Mouse (Mus musculus): ENCODE measurements around the gene Rapgef1.

The Rapgef1 gene

GRCm38 (mm10) chr2:29619484-29620300 lies at the start of gene Rapgef1:
Gene Rapgef1, plus strand, starts transcription at chr2:29619720.
- DNase-seq (ENCODE audit: inconsistent ontology term) = peak; percentile 80

DNA sequence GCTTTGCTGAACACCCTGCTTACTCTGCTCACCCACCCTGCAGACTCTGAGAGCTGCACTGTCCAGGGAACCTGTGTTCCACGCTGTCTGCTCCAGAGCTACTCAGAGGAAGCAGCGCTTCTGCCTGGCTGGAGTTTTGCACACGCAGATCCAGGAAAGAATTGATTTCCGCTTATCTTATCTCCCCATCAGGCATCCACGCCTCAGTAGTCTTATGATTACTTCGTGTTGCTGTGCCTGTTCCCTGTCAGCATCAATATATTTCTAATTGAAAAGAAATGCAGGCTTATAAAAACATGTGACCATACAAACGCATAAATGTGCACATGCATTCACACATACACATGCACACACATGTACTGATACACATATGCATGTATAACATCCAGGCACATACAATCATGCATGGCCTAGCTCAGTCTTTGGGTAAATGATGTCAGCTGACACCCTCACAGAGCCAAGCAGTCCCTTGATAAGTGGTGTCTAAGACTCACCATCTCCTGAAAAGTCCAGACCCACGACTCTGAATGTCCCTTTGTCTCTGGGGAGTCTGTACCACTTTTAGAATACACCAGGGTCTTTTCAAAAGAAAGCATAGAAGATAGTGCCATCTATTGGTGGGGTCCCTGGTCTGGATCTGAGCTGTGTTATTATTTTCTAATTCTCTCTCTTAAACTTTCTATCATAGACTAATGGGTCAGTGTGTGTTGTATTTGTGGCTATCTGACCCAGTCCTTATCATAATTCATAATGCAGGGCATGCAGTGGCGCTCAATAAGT lies 47.4 kb upstream of the Rapgef1 start:
- DNase-seq (ENCODE audit: inconsistent ontology term) = no peak

DNA sequence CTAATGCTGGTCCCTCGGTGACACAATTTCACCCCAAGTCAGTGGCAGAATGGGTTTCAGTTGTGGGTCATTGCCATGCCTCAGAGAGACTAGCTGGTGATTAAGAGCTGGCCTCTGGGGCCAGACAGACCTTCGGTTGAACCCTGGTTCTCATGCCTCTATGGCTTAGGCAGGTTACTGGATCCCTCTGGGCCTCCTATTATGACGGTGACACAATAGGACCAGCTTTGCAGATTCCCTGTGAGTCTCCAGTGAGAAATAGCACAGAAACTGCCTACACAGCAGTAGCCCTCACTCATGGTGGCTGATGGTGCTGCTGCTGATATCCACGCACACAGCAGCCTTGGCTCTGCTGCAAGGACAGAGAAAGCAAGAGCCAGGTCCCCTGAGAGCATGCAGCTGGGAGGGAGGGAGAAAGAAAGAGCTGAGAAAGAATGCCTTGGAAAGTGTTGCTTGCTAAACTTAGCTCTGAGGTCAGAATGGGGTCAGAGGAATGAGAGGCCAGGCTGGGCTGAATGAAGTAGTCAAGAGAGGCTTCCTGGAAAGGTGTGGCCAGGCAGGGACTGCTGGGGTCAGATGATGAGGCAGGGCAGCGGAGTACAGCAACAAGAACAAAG lies 46.6 kb upstream of the Rapgef1 start:
- no peak for DNase-seq (ENCODE audit: inconsistent ontology term)

- peak; percentile 76 for DNase-seq (ENCODE audit: inconsistent ontology term)
These were observed 45.9 kb upstream of the Rapgef1 start for GRCm38 (mm10) chr2:29573591-29573990.

- DNase-seq (ENCODE audit: inconsistent ontology term) = peak; percentile 5
These were observed 45.3 kb upstream of the Rapgef1 start for GRCm38 (mm10) chr2:29574187-29574586.

GRCm38 (mm10) chr2:29582415-29582814 lies 37.1 kb upstream of the Rapgef1 start:
- peak; percentile 52 for DNase-seq (ENCODE audit: inconsistent ontology term)

- DNase-seq (ENCODE audit: inconsistent ontology term) = no peak
These were observed 33.4 kb upstream of the Rapgef1 start for GRCm38 (mm10) chr2:29586017-29586702.

DNA sequence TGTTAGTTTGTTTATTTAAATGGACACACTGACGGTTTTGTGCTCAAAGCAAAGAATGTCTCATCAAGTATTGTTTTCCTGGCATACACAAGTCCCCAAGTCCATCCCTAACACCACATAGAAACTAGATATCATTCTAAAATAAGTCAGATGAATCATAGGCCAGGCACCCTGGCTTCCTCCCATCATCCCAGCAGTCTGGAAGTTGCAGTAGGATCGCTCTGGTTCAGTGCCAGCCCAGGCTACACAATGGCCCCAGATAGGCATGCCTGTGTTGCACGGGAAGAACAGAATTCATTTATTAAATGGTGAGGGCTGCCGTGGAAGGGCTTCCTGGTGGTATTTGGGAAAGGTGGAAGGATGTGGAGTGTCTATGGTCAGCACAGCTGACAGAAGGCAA lies 31.5 kb upstream of the Rapgef1 start:
- DNase-seq (ENCODE audit: inconsistent ontology term) = peak; percentile 62

- DNase-seq (ENCODE audit: inconsistent ontology term) = no peak
These were observed 30.3 kb upstream of the Rapgef1 start for GRCm38 (mm10) chr2:29589266-29589665.

DNA sequence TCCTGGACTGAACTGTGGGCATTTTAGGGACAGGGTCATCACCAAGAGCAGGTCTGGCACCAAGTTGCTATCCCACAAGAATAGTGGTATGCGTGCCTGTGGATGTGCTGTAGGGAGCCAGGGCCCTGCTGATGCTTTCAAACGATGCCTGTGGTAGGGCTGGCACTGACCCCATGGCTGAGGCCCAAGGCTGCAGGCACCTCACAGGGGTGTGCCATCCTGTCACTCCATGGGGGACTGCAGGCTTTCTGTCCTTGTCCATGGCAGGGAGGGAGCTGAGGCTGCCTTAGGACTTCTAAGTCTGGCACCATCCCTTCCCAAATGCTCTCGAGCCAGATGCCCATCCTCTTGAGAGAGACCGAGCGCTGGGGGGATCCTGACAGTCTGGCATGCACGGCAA lies 27.9 kb upstream of the Rapgef1 start:
- DNase-seq (ENCODE audit: inconsistent ontology term) = no peak

- DNase-seq (ENCODE audit: inconsistent ontology term) = no peak
These were observed 27.0 kb upstream of the Rapgef1 start for GRCm38 (mm10) chr2:29592537-29592936.

GRCm38 (mm10) chr2:29603930-29604329 lies 15.6 kb upstream of the Rapgef1 start:
- peak; percentile 84 for DNase-seq (ENCODE audit: inconsistent ontology term)

GRCm38 (mm10) chr2:29605591-29605990 lies 13.9 kb upstream of the Rapgef1 start:
- no peak for DNase-seq (ENCODE audit: inconsistent ontology term)

GRCm38 (mm10) chr2:29606460-29606859 lies 13.1 kb upstream of the Rapgef1 start:
- no peak for DNase-seq (ENCODE audit: inconsistent ontology term)

DNA sequence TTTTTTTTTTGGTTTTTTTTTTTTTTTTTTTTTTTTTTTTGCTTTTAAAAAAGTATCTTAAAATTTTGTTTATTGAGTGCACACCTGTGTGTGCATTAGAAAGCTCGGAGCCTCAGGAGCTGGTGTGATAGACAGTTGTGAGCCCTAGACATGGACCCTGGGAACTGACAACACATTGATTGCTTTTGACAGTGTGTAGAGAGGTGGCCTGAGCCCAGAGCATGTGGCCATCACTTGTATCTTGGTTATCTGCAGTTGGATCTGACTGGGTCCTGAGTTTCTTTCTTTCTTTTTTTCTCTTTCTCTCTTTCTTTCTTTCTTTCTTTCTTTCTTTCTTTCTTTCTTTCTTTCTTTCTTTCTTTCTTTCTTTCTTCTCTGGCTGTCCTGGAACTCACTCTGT lies 2.2 kb upstream of the Rapgef1 start:
- no peak for DNase-seq (ENCODE audit: inconsistent ontology term)

DNA sequence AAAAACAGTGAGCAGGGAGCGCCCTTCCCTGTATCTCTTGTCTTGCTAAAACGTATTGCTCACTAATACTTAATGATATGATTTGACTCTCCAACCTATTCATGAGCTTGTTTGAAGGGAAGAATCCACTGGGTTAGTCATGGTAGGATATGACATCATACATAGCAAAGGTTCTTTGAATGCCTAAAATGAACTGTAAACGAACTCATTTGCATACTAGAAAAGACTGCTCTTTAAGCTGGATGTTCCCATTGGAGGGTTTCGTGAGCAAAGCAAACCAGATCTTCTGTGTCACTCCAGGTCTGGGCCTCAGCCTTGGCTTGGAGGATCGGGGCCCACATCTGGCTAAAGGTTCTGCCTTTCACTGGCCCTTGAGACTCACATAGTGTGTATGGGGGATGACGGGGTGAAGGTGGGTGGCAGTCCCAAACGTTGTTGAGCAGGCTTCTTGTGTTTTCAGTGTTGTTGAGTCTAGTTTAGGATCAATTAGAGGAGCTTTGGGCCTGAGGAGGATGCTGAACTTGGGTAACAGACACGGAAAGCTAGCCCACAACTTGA lies 515 bp upstream of the Rapgef1 start:
- peak; percentile 62 for DNase-seq (ENCODE audit: inconsistent ontology term)

DNA sequence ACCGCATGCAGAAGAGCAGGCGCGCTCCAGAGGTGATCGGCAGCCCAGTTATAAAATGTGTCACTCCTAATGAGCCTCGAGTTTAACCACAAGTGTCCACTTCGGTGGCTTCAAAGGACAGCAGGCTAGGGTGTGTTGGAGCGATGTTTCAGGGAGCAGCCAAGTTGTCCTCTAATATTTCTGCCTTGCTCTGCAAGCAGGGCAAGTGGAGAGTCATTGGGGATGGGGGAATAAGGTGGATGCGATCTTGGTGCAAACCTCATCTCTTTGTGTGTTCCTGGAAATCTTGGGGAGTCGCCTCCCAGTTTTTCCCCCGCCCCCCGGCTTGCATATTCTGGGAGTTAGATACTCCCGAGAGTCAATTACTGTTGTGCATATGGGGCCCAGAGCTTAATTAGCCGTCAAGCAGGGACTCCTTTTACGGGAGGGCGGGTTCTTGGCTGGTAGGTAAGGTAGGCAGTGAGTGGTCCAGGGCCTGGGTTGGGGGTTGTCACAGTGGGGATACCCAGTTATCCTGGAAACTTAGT lies 844 bp downstream of the Rapgef1 start:
- DNase-seq (ENCODE audit: inconsistent ontology term) = peak; percentile 81

GRCm38 (mm10) chr2:29621163-29621562 lies 1.6 kb downstream of the Rapgef1 start:
- DNase-seq (ENCODE audit: inconsistent ontology term) = peak; percentile 43

- DNase-seq (ENCODE audit: inconsistent ontology term) = no peak
These were observed 2.1 kb downstream of the Rapgef1 start for GRCm38 (mm10) chr2:29621636-29622035.

- DNase-seq (ENCODE audit: inconsistent ontology term) = no peak
These were observed 2.8 kb downstream of the Rapgef1 start for GRCm38 (mm10) chr2:29622126-29623005.
